Mouse (Mus musculus): ENCODE measurements at regions not wholly inside any gene's neighbourhood (a gene's known extent, or its start where the extent isn't known, plus 50 kb on each side); places are given as distances from the start of the nearest gene placed in this dataset.

DNA sequence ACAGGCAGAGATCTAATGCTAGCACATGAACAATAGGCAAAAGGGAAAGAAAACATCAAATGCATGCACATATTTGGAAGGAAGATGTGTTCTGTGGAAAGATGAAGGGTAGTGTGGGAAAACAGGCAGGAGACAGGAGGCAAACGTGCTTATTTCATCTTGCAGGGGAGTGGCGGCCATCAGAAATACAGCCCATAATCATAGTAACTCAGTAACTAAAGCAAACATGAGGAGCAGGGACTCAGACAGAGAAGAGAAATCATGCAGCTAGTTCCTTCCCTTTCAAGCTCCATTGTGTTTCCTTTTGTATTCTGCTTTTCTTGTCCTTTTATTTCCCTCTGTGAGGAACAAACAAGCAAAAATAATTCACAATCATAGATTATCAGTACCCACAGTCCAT, 557.6 kb upstream of the Ptbp2 start:
- TF ChIP-seq CTCF (IDR thresholded peaks at IDR 0.05; ENCODE audit: low read depth) (no peak), EP300 (IDR thresholded peaks at IDR 0.05; ENCODE audit: low read depth) (no peak)
